ENCODE assay signal across 10 mouse cellular contexts in genomic region chr9:56324576-56325355, GRCm38 (mm10).
DNase-seq lines count a peak whose midpoint lies in the region; ATAC-seq lines count a peak whose summit lies in the region.
"Had no signal": no experiment of that assay in that cellular context is flagged by ENCODE, and none has a peak within 500 bp of the region (broad histone marks: within the 10 kb centered on the region; RNA-seq: fewer than 3 reads in every experiment).

No protein-coding gene starts in this region.

- peak overlapping the region; percentile 87 for H3K27ac ChIP-seq in kidney, embryonic 16.5 days (ENCODE audit: low read length)
- peak overlapping the region; percentile 77 for H3K27ac ChIP-seq in stomach, embryonic 16.5 days (ENCODE audit: low read length)
- H3K27ac ChIP-seq: hindbrain, postnatal 0 days; neural tube, embryonic 13.5 days had no signal

- WGBS in kidney, embryonic 16.5 days = 39% methylated on average over 16 of the region's 16 CpGs
- 32% methylated on average over 16 of the region's 16 CpGs for WGBS in stomach, embryonic 16.5 days

- no peaks in the 10 kb centered on the region for H3K36me3 ChIP-seq in kidney, embryonic 16.5 days (ENCODE audit: insufficient read depth, low read length)
- no peaks in the 10 kb centered on the region for H3K36me3 ChIP-seq in stomach, embryonic 16.5 days (ENCODE audit: control insufficient read depth, insufficient read depth, low read length)
- H3K36me3 ChIP-seq: neural tube, embryonic 13.5 days had no signal

- no peaks in the 10 kb centered on the region for H3K27me3 ChIP-seq in kidney, embryonic 16.5 days (ENCODE audit: insufficient read depth, low read length)
- no peaks in the 10 kb centered on the region for H3K27me3 ChIP-seq in stomach, embryonic 16.5 days (ENCODE audit: control insufficient read depth, insufficient read depth, low read length)
- H3K27me3 ChIP-seq: neural tube, embryonic 13.5 days had no signal

- no peaks in the 10 kb centered on the region for H3K9me3 ChIP-seq in kidney, embryonic 16.5 days (ENCODE audit: low read length)
- no peaks in the 10 kb centered on the region for H3K9me3 ChIP-seq in stomach, embryonic 16.5 days (replicated peaks; ENCODE audit: control insufficient read depth, low read length)
- H3K9me3 ChIP-seq: neural tube, embryonic 13.5 days had no signal

- H3K4me1 ChIP-seq in kidney, embryonic 16.5 days (ENCODE audit: insufficient read depth, low read length) = peaks cover 15% of the 10 kb centered on the region
- H3K4me1 ChIP-seq in stomach, embryonic 16.5 days (ENCODE audit: control insufficient read depth, insufficient read depth, low read length) = 0 out of 2 replicates have a peak, but pooled peaks cover 6% of the 10 kb centered on the region
- H3K4me1 ChIP-seq: neural tube, embryonic 13.5 days had no signal

- ATAC-seq in kidney, embryonic 16.5 days (ENCODE audit: low FRiP score, low TSS enrichment) = no peak
- no peak for ATAC-seq in stomach, embryonic 16.5 days (ENCODE audit: insufficient read depth, low FRiP score)
- no peak for ATAC-seq in megakaryocyte progenitor cell, adult 5-6 weeks (replicated peaks; ENCODE audit: poor library complexity)
- ATAC-seq: hindbrain, postnatal 0 days had no signal

- H3K4me3 ChIP-seq in kidney, embryonic 16.5 days (ENCODE audit: low read length) = peak overlapping the region; percentile 28
- H3K4me3 ChIP-seq in stomach, embryonic 16.5 days (replicated peaks; ENCODE audit: low read length) = peak overlapping the region; percentile 22
- H3K4me3 ChIP-seq: neural tube, embryonic 13.5 days had no signal

- peak overlapping the region; percentile 58; the same call in 1 of the 2 replicates for H3K9ac ChIP-seq in kidney, embryonic 16.5 days (replicated peaks; ENCODE audit: low read length)
- peak overlapping the region; percentile 50; the same call in 1 of the 2 replicates for H3K9ac ChIP-seq in stomach, embryonic 16.5 days (ENCODE audit: low read length)
- H3K9ac ChIP-seq: neural tube, embryonic 13.5 days had no signal

- DNase-seq in thymus, postnatal 0 days (ENCODE audit: low spot score) = peak; percentile 7
- DNase-seq in thymus, postnatal 36 days = no peak
- DNase-seq in heart, adult 18-20 months = peak; percentile 55 to 72
- no peak for DNase-seq in adrenal gland, postnatal 4 days (ENCODE audit: low spot score in 2 of 2)
- DNase-seq in cerebellum, adult 9-10 months = no peak

- H3K4me2 ChIP-seq in kidney, embryonic 16.5 days (replicated peaks; ENCODE audit: low read depth, low read length) = peak overlapping the region; percentile 49
- peak overlapping the region; percentile 44 for H3K4me2 ChIP-seq in stomach, embryonic 16.5 days (ENCODE audit: low read depth, low read length)
- H3K4me2 ChIP-seq: neural tube, embryonic 13.5 days had no signal

Comparison
In these comparisons a context has a peak if more than half of its experiments do, and no peak if none do; other contexts are left out.
1. DNase-seq: peak in thymus, postnatal 0 days (single experiment) and heart, adult 18-20 months (2 of 2); none in thymus, postnatal 36 days (0 of 2), adrenal gland, postnatal 4 days (0 of 2) and cerebellum, adult 9-10 months (single experiment).